Mouse (Mus musculus) lung, embryonic 14.5 days (tissue): ENCODE measurements around the gene Cd163. TPM values are rescaled to one million over a fixed set of nuclear protein-coding genes. Genes with fewer than 3 reads are reported as not detected.

Experiments used
- ATAC-seq: fragments of 200-750 bp; cut with Nextera tagmentation; 2 replicates; pipeline ENCODE4 v1.8.0; 2017; ENCODE audit warnings: mild to moderate bottlenecking, moderate TSS enrichment, moderate library complexity; ENCODE audit not compliant: insufficient read depth
- DNase-seq: peaks from one replicate; pipeline ENCODE4 v3.0.0-alpha.2; 2015
- H3K27ac ChIP-seq: fragments of 300-500 bp; sonication (generic); 2 replicates; pipeline ENCODE4 v1.5.1; 2014; ENCODE audit warnings: low read depth, mild to moderate bottlenecking, moderate library complexity
- H3K27me3 ChIP-seq: fragments of 300-500 bp; sonication (generic); 2 replicates; pipeline ENCODE4 v1.6.1; 2014; ENCODE audit warnings: low read length, control low read depth; ENCODE audit not compliant: insufficient read depth
- H3K36me3 ChIP-seq: fragments of 300-500 bp; sonication (generic); 2 replicates; pipeline ENCODE4 v1.6.1; 2014; ENCODE audit warnings: control low read depth; ENCODE audit not compliant: insufficient read depth
- H3K4me1 ChIP-seq: fragments of 300-500 bp; sonication (generic); 2 replicates; pipeline ENCODE4 v1.6.1; 2014; ENCODE audit warnings: antibody characterized with exemption, control low read depth; ENCODE audit not compliant: insufficient read depth
- H3K4me2 ChIP-seq: fragments of 300-500 bp; sonication (generic); 2 replicates; pipeline ENCODE4 v1.6.1; 2014; ENCODE audit warnings: mild to moderate bottlenecking
- H3K4me3 ChIP-seq: fragments of 300-500 bp; sonication (generic); 2 replicates; pipeline ENCODE4 v1.5.1; 2014; ENCODE audit warnings: low read depth, low read length
- H3K9ac ChIP-seq: fragments of 300-500 bp; sonication (generic); 2 replicates; pipeline ENCODE4 v1.6.1; 2014
- H3K9me3 ChIP-seq: fragments of 300-500 bp; sonication (generic); 2 replicates; pipeline ENCODE4 v1.6.1; 2016; ENCODE audit warnings: low read depth, low read length, control low read depth
- CTCF ChIP-seq: IDR thresholded peaks from 2 replicates; pipeline ENCODE4 v1.5.1; 2016; ENCODE audit warnings: antibody characterized with exemption, low read depth
- WGBS: fragments of 180-500 bp; shearing (Covaris S2); extraction: QIAGEN DNeasy Blood & Tissue Kit; methylation state at CpG from one replicate; pipeline ENCODE4 v1.1.7; 2014; 5-methylcytosine and 5-hydroxymethylcytosine counted together
- polyA plus RNA-seq: library from polyadenylated mRNA; unstranded; fragments of >200 nt; fragmentation: Nextera tagmentation; extraction: Ambion mirVana; gene quantifications from 2 replicates; pipeline ENCODE4 v1.2.1, GENCODE M21; 2014

The Cd163 gene
- polyA plus RNA-seq: 0.07 TPM in 1 of 2 replicates, not detected in the other

DNA sequence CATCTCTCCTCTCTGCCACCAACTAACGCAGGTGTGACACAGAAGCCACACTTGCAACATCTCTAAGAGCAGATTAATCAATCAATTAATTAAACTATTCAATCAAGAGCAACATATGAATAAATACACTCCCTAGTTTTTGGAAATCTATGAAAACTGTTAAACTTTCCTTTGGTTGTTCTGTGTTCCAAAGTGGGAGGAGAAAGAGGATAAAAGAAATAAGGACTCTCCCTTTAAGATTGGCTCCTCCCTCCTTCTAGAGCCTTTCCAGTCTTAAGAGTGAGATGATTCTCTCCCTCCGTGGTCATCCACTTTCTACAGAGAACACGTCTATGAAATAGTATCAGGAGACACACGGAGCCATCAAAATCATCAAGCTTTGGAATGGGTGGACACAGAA is at the start of gene Cd163:
Cd163 (plus strand) TSS at position 301 of the 400 bp plus-strand sequence.
- TF ChIP-seq CTCF: no peak
- H3K9ac ChIP-seq: no peak within 1 kb of the TSS
- 83% methylated on average over 4 of the region's 4 CpGs for WGBS
- no peak within 1 kb of the TSS for H3K4me3 ChIP-seq
- no peaks in the 10 kb centered on the region for H3K4me1 ChIP-seq
- no peaks in the 10 kb centered on the region for H3K27me3 ChIP-seq
- ATAC-seq (no peak), DNase-seq (no peak)
- H3K9me3 ChIP-seq: no peaks in the 10 kb centered on the region
- H3K27ac ChIP-seq: no peak within 1 kb of the TSS
- H3K36me3 ChIP-seq: no peaks in the 10 kb centered on the region
- H3K4me2 ChIP-seq: no peak within 1 kb of the TSS

DNA sequence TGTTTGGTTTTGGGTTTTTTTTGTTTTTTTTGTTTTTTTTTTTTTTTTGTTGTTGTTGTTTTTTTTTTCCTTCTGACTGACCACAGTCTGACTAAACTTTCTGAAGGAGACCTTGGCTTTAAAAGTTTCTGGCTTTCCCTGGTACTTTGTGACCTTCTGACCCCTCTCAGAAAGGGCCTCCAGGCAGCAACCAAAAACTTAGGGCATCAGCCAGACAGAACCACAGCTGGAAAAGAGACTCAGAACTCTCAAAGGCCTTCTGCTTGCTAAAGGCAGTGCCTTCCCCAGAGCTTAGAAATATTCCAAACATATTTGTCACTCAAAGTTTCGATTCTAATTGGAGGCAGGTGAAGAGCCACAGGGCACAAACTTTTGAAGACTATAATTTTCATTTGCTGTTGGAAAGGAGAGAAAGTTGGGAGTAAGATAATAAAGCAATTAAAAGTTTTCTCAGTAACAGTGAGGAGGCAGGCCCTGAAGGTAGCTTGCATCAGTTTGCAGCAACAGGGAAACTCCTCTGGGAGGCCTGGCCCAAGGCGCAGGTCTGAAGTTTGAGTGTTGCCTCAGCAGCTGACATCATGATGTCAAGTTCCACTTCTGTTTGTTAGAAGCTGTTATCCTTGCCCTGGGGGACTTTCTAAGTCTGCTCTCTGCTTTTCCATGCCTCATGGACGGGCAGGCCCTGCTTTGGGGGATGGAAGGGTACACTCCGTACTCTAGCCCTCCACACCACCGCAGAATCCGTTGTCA is 48.6 kb upstream of the Cd163 start:
- Histone ChIP-seq H3K36me3 (no peaks in the 10 kb centered on the region), H3K4me1 (no peaks in the 10 kb centered on the region), H3K9me3 (no peaks in the 10 kb centered on the region), H3K27ac (no peak overlapping the region), H3K9ac (no peak overlapping the region), H3K4me2 (no peak overlapping the region), H3K27me3 (no peaks in the 10 kb centered on the region), H3K4me3 (no peak overlapping the region)
- whole genome bisulfite sequencing: 65% methylated on average over 6 of the region's 6 CpGs
- DNase-seq: no peak
- no peak for TF ChIP-seq CTCF
- ATAC-seq: no peak

DNA sequence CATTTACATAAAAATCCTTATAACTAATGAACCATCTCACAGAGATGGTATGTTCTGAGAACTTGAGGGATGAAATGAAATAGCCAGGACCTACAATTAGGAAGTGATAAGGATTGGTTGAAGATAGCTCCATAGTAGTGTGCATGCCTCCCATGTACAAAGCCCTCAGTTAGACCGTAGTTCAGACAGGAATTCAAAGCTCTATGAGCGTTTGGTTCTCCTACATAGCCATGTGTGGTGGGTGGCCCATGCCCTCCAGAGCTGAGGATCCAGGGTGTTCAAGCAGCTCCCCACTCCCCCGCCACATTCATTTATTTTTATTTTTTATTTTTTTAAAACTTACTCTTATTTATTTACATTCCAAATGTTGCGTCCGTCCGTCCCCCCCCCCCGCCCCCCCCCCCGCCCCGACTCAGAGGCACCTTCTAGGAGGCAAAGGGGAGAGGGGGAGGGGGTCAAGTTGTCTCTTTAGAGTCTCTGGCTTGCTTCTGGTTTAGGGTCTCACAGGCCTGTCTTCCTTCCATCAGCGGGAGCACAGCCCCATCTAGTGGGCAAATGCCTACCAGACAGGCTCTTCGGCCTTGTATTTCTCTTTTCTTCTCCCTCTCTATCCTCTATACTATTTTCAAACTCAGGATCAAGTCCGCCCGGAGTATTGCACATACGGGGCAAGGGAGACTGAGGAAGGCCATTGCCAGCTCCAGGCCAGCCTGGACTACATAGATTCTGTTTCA is 44.1 kb upstream of the Cd163 start:
- TF ChIP-seq CTCF: peak; percentile 82
- ATAC-seq: peak; percentile 86

DNA sequence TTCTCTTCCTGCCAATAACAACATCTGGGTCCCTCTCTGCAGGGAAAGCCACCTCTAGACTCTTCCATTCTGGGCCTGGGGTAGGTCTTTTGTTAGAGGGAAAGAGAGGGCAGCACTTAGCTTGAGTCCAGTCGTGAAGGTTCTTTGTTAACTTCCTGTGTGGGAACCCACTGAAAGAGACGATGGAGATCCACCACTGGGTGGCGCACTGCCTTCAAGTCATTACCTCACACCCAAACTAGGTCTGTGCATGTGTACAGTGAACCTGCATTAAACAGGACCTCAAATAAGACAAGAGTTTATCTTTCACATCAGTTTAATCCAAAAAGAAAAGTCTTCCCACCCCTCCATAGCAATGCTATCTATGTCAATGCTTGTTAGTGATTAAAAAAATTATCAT is 41.8 kb upstream of the Cd163 start:
- Histone ChIP-seq H3K4me1 (no peaks in the 10 kb centered on the region), H3K9ac (no peak overlapping the region), H3K4me2 (no peak overlapping the region), H3K36me3 (no peaks in the 10 kb centered on the region), H3K4me3 (no peak overlapping the region), H3K9me3 (no peaks in the 10 kb centered on the region), H3K27ac (no peak overlapping the region), H3K27me3 (no peaks in the 10 kb centered on the region)
- WGBS: 0% methylated on average over 3 of the region's 3 CpGs
- TF ChIP-seq CTCF: peak; percentile 78
- ATAC-seq (no peak), DNase-seq (peak; percentile 81)

More for the DNA sequence above, 44.1 kb upstream of the Cd163 start:
- Histone ChIP-seq H3K9ac (no peak overlapping the region), H3K4me3 (no peak overlapping the region), H3K9me3 (no peaks in the 10 kb centered on the region), H3K27me3 (no peaks in the 10 kb centered on the region), H3K27ac (no peak overlapping the region), H3K36me3 (no peaks in the 10 kb centered on the region), H3K4me1 (no peaks in the 10 kb centered on the region), H3K4me2 (no peak overlapping the region)
- DNase-seq: peak; percentile 90
- WGBS: 25% methylated on average over 10 of the region's 14 CpGs

DNA sequence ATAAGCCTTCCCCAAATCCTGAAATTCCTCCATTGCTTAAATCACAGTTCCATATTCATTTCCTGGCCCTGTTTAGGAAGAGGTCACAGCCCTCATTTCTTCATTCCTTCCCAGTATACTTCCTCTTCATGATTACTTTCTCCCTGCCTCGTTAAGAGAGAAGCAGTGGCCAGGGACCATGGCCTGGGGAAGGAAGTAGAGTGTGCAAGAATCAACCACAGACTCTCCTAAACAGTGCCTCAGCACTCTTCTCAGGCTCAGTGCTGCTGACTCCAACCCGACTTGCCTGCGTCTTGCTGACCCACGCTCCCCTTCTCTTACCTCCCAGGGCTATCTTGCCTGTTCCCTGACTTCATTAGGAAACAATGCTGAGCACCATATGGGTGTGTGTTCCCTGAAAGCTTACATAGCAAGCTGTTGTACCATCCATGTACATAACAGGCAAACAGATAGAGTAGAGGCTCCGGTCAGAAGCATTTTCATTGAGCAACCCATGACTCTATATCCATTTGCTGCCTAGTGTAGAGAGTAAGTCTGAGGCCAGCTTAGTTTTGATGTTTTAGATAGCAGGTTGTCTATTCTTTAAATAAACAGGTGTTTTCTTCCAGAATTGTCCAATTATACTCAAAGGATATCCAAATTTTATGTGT is 31.1 kb upstream of the Cd163 start:
- peak; percentile 7 for DNase-seq
- no peak for ATAC-seq
- H3K9me3 ChIP-seq: no peaks in the 10 kb centered on the region
- no peaks in the 10 kb centered on the region for H3K36me3 ChIP-seq
- H3K4me2 ChIP-seq: no peak overlapping the region
- WGBS: 63% methylated on average over 5 of the region's 5 CpGs
- H3K27me3 ChIP-seq: no peaks in the 10 kb centered on the region
- no peak overlapping the region for H3K9ac ChIP-seq
- no peaks in the 10 kb centered on the region for H3K4me1 ChIP-seq
- H3K27ac ChIP-seq: no peak overlapping the region
- H3K4me3 ChIP-seq: no peak overlapping the region
- no peak for TF ChIP-seq CTCF

DNA sequence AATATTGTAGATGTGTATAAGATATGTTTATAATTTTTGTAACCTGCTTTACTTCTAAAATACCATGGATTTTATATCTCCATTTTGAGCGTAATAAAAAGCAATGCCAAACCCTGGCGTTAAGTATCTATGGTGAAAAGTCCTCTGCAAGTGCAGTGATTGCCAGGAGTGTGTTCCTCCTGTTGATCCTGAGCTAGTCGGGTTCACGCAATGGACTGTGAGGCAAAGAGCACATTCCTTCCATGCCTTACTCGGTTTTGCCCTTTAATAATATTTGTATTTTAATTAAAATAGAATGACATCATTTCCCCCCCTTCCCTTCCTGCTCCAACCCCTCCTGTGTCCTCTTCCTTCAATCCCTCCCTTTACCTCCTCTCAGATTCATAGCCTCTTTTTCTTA is 26.8 kb upstream of the Cd163 start:
- no peak for TF ChIP-seq CTCF
- no peak for ATAC-seq
- Histone ChIP-seq H3K27me3 (no peaks in the 10 kb centered on the region), H3K36me3 (no peaks in the 10 kb centered on the region), H3K4me2 (no peak overlapping the region), H3K4me3 (no peak overlapping the region), H3K9me3 (no peaks in the 10 kb centered on the region), H3K27ac (no peak overlapping the region), H3K9ac (no peak overlapping the region), H3K4me1 (no peaks in the 10 kb centered on the region)
- WGBS: 68% methylated on average over 5 of the region's 5 CpGs
- no peak for DNase-seq

DNA sequence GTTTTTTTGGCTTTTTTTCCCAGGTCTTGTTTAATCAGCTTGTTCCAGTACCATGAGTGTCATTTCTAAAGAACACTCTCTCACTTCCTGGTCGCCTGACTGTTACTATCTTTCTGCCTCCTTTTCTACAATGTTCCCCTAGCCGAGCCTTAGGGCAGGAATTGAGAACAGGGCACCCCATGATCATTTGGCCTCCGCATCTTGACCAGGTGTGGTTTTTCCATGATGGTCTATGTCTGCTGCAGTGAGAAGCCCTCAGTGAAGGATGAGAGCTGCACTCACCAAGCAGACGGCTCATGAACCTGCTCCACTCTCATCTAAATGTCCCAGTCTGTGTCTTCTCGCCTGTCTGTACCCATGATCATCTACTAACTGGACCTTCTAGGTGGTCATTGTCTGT is 26.2 kb upstream of the Cd163 start:
- no peak overlapping the region for H3K9ac ChIP-seq
- ATAC-seq: no peak
- TF ChIP-seq CTCF: no peak

More for the DNA sequence above, 26.2 kb upstream of the Cd163 start:
- H3K4me2 ChIP-seq: no peak overlapping the region
- no peak overlapping the region for H3K27ac ChIP-seq
- no peak for DNase-seq
- H3K9me3 ChIP-seq: no peaks in the 10 kb centered on the region
- 75% methylated on average over 5 of the region's 5 CpGs for WGBS
- H3K4me3 ChIP-seq: no peak overlapping the region
- H3K4me1 ChIP-seq: no peaks in the 10 kb centered on the region
- no peaks in the 10 kb centered on the region for H3K36me3 ChIP-seq
- H3K27me3 ChIP-seq: no peaks in the 10 kb centered on the region
